Mouse (Mus musculus) C3H10T1/2 (cell line): ENCODE measurements around the gene Gbp2b. TPM values are rescaled to one million over a fixed set of nuclear protein-coding genes. Genes with fewer than 3 reads are reported as not detected.

Source experiments
- polyA plus RNA-seq, 2 experiments: library from polyadenylated mRNA; unstranded; fragments of >200 nt; fragmentation: generic; extraction: Trizol; gene quantifications; one replicate each; pipeline ENCODE4 v1.2.1; 2012; ENCODE audit warnings: missing spikeins in 2 of 2

Gene Gbp2b
- polyA plus RNA-seq, result 1 to 10 TPM in 1 of 2 experiments, under 1 TPM in 1; 0.07 to 3.7 TPM

DNA sequence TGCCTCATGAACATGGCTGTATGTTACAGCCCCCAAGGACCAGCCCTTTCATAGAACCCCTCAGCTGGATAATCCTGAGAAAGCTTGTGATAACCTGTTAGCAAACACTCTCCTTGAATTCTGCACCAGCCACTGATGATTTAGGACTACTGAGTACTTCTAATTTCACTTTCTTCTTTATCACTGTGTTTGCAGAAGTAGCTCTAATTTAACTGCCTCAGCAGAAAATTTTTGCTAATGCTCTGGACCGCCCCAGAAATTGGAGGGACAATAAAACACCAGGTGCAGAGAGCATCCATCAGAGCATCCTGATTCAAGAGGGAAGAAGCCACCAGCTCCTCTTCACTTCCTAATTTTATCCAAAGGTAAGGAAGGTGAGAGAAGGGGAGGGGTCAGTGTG is at the start of gene Gbp2b:
Gene Gbp2b, plus strand, starts transcription at position 301 of the 400 bp plus-strand sequence.

DNA sequence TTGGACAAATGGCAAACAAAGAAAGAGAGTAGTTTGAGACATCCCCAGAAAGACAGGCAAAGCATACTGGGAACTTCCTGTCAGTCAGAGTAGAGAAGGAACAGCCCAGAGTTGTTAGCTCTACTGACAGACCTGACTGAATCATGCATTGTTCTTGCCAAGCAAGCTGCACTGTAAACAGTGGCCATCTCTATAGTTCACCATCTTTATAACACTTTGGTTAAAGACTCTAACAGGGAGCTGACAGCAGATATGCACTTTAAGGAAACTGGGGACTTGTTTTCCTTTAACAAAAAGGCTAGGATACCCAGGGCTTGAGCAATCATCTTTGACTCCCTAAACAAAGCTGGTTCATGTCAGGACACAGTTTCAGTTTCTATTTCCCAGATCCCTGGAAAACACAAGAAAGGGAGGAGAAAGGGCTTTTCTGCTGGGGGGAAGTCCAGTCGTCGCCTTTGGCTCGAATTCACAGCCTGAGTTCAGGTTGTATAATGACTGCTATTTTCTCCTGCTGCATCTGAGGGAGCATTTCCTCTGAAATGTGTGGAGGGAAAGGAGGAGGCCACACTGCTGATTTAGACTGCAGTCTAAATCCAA is 34.9 kb upstream of the Gbp2b start, which contains the start of gene Gbp3:
Gene Gbp3, plus strand, starts transcription at position 395 of the 597 bp plus-strand sequence.

DNA sequence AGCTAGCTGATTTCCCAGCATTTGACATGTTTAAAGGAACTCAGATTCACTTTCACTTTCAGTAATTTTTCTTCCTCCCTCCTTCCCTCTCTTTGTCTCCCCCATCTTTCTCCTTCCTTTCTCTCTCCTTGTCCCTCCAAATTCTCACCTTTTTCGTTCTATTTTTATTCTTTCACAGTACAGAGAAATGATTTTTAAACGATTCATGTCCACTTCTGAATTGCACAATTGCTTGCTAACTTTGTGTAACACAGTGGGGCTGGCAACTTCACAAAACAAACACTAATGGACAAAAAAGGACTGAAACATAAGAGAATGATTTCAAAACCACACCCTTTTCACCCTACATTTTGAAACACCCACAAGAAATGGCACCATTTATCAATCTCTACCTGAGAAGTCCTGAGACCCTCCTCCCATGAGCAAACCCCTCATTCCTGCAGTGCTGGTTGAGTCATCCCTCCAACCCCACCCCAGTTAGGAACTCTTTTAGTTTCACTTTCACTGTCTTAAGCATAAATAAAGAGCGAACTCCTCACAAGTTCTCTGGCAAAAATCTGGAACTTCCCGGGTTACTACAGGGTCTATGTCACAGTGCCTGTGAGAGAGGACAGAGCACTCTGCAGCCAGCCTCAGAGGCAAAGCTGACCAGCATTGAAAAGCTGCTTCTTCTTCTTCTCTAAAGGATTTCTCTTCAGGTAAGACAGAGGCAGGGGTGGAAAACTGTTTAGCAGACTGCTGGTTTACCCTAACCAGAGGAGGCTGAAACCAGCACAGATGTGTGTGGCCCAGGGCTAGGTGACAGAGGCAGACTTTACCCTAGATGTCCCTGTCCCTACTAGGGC is 25.7 kb downstream of the Gbp2b start, which contains the start of gene Gbp2:
Gene Gbp2, plus strand, starts transcription at position 492 of the 845 bp plus-strand sequence.

Other genes starting within 250 kb of the Gbp2b start
- 10 to 100 TPM in 1 of 2 experiments, 1 to 10 TPM in 1; 1.2 to 12.0 TPM for gene Pdlim5, start 199.2 kb upstream of the Gbp2b start, polyA plus RNA-seq
- under 1 TPM in 1 of 2 experiments, not detected in 1; 0.24 TPM for gene Gbp5, start 100.9 kb upstream of the Gbp2b start, polyA plus RNA-seq
- under 1 TPM; 0.01 to 0.55 TPM for gene Gbp7, start 64.5 kb upstream of the Gbp2b start, polyA plus RNA-seq
- gene Gbp3, start 34.8 kb upstream of the Gbp2b start, polyA plus RNA-seq, result 1 to 10 TPM in 1 of 2 experiments, under 1 TPM in 1; 0.02 to 2.6 TPM
- gene Gbp2, start 25.8 kb downstream of the Gbp2b start, polyA plus RNA-seq, result 10 to 100 TPM in 1 of 2 experiments, under 1 TPM in 1; 0.53 to 16.0 TPM
- 1 to 10 TPM; 3.1 to 5.6 TPM for gene Kyat3, start 106.2 kb downstream of the Gbp2b start, polyA plus RNA-seq
- 10 to 100 TPM in 1 of 2 experiments, 1 to 10 TPM in 1; 2.2 to 26.8 TPM for gene Gtf2b, start 170.2 kb downstream of the Gbp2b start, polyA plus RNA-seq